Mouse (Mus musculus): ENCODE measurements around the gene Wee2.

Wee2 gene

DNA sequence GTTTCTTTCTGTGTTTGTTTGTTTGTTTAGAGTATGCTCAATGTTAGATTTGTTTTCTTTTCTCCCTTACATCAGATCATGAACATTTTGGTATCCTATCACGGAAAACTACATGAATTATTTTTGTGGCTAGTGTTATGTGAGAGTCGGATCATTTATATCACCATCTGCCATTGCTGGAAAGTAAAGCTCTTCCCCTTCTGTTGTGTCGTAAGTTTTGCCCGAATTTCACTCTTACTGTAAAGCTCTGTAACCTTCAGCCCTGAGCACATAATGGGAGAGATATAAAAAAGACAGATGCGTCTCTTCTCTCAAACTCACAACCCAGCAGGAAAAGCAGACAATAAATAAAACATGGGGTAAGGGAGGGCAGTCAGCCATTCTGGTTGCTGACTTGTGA, at the start of gene Wee2:
Gene Wee2 (plus strand): TSS at position 153 of the 400 bp plus-strand sequence.
- DNase-seq (ENCODE audit: low spot score in 2 of 2): no peak

DNA sequence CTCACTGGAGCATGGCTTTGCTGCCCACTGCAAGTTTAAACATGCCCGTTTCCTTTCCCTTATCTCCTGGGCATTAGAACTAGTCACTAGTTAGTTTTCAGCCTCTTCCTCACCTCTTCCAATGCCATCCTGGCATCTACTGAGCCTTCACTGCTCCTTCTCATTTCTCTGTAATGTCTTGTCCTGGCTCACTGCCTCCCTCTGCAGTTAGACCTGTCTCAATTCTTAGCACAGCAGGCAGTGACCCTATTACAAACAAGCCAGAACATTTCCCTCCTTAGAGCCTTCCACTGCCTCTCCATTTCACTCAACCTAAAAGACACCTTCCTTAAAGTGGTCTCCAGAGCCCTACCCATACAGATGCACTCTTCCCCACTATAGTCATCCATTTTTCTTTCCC, 47.9 kb upstream of the Wee2 start:
- DNase-seq (ENCODE audit: low spot score in 2 of 2): no peak

DNA sequence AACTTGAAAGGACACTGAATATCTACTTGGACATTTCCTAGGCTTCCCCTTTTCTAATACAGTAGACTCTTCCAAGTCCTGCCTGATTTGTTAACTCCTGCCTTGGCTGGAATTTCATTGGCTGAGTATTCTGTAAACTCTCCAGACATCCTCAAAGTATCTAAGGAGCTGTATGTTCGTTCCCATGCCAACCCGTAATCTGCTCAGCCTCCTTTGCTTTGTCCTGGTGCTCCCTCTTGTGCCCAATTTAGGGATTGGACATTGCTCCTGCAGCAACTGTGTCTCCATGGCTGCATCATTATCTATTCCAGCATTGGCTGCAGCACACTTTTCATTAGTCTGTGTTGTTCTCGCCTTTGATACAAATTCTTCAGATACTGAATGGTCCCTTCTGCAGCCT, 45.7 kb upstream of the Wee2 start:
- DNase-seq (ENCODE audit: low spot score in 2 of 2): no peak

DNA sequence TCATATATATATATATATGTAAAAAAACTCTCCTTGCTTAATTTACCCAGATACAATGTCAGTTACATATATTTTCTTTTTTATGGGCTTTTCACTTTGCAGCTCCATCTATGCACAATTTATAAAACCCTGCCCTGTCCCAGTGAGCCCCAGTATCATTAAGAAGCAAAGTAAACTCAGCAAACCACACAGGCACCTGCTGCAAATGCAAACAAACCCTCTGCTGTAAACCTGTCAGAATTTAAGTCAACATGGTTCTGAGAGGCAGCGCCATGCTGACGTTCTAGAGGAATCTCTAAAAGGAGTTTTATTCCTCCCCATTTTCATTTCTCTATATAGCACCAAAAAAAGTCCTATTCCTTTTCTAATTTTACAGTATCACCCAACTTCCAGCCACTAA, 36.9 kb upstream of the Wee2 start:
- DNase-seq (ENCODE audit: low spot score in 2 of 2): no peak

DNA sequence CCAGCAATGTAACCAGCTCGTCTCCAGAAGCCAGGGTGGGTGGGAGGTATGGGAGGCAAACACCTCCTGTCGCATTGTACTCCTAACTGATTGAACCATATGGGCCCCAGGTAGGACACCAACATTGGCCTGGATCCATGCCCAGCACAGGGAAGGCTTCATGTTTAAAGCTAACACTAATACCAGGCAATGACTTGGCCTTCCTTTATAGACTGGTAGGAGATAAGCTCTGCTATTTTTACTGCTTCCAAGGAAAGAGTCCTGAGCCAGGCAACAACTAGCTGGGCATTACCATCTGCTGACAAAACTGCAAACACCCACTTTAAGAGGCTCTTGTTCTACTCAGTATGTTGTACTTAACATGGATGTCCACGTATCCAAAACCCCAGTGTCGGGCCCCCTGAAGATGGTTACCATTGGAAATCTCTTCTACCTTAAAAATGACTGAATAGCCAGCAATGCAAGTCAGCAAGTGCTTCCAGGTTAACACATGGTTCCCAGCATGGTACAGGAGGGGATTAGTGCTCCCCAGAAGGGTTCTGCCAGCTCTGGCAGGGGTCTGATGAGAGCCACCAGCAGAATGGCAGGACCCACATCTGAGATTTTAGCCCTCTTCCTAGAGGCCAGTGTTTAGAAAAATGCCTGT, 35.1 kb upstream of the Wee2 start:
- DNase-seq (ENCODE audit: low spot score in 2 of 2): no peak

DNA sequence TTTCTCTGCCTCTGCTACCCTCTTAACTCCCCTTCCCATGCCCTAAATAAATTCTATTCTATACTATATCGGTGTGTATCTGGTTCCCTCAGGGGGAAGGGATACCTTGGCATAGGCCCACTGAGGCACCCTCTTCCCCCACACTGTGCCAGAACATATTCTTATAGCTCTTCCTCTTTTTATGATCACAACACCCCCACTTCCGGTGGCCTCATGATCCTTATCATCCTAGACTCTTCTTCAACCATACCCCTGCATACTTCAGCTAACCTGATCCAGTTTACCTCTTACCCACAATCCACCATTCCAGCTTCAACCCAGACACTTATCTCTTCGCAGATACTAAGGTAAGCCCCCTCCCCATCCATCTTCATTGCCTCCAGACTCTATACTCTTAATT, 27.8 kb upstream of the Wee2 start:
- no peak for DNase-seq (ENCODE audit: low spot score in 2 of 2)

DNA sequence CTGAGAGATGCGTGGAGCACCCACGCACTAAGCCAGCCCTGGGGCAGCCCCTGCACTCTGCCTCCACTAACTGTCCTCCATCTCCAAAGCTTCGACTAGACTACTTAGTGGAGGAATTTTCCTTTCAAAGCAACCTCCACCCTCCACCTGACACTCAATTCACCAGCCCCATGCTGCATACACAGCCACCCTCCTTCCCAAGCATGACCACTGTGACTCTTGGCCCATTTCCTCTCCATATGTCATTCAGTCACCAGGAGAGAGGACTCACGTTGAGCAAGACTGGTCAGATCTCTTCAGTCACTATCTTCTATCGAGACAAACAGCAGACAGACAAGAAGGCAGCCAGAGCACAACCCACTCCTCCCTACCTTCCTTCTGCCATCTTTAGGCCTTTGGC, 25.8 kb upstream of the Wee2 start:
- DNase-seq (ENCODE audit: low spot score in 2 of 2): no peak

DNA sequence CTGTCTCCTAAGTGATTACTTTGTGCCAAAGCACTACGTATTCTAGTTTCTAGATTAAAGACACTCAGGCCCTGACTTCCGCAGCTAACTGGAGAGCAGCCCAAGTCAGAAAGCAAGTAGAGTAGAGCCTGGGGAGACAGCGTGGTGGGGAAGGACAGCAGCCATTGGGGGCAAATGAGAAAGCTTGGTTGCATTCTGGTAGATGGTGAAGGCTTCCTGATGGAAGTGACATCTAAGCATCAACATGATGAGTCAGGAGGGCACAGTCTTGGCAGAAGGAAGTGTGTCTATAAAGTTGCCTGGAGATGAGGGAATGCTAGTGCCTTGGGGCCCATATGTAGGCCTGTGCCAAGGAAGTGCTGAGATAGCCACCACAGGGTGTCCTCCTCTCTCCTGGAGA, 25.3 kb upstream of the Wee2 start:
- no peak for DNase-seq (ENCODE audit: low spot score in 2 of 2)

DNA sequence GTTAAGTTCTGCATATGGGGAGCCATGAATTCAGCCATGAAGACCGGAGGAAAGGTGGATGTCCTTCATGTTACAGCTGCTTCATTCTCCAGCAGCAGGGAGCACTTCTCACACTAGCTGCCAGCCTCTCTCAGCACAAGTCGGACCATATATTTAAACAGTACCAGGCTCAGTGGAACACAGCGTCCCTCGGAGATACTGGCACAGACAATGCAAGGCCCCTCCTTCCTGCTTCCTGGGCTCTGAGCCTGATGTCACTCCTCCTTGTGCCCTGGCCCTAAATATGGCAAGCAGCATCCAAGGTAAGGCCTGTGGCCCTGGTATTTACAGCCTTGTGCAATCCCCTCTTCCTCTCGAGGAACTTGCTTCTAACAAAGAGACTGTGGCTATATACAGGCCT, 23.1 kb upstream of the Wee2 start:
- no peak for DNase-seq (ENCODE audit: low spot score in 2 of 2)

DNA sequence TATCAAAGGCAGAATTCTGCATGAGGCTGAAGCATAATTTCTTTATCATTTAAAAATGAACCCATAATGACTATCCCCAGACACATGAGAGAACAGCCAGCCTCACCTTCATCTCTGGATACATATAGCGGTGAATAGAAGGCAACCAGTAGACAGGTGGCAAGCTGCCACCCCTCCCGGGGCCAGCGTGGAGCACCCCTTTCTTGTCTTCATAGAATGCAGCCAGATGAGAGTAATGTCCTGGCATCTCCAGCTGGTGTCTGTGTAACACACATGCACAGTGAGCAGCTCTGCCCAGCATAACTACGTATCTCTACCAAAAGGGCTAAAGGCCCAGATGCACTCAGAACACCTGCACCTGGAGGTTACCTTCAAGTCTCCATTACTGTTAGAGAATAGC, 20.5 kb upstream of the Wee2 start:
- no peak for DNase-seq (ENCODE audit: low spot score in 2 of 2)

DNA sequence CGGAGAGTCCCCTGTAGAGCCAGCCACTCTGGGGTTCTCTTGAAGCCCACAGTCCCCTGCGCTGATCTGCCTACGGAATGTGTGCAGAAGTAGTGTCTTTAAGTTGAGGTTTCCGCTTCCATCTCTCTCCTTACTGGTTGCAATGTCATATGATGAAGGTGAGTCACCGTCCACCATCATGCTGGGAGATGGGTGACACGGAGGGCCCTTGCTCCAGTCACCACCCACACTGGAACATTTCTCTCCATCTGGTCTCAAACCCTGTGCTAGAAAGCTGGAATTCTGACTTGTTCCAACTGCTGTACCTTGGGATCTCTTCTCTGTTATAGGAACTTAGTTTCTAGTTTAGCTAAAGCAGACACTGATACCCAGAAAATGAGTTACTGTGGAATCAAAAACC, 17.8 kb upstream of the Wee2 start:
- DNase-seq (ENCODE audit: low spot score in 2 of 2): no peak

DNA sequence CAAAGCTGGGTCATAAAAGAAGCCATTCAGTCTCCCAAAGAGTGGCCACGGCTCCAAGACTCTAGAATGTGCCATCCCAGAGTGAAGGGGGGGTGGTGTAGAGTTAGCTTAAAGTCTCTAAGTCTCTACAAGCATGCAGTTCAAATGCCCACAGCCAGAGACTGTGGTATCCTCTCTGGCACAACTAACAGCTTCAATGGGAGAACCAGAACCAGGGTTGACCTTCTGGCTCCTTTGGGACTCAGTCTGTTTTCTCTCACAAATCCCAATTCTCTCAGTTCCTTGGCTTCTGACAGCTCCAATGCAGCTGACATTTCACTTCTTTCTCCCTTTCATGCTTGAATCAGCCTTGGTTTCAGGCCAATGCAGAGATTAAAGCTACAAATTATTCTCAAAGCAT, 15.9 kb upstream of the Wee2 start:
- no peak for DNase-seq (ENCODE audit: low spot score in 2 of 2)

DNA sequence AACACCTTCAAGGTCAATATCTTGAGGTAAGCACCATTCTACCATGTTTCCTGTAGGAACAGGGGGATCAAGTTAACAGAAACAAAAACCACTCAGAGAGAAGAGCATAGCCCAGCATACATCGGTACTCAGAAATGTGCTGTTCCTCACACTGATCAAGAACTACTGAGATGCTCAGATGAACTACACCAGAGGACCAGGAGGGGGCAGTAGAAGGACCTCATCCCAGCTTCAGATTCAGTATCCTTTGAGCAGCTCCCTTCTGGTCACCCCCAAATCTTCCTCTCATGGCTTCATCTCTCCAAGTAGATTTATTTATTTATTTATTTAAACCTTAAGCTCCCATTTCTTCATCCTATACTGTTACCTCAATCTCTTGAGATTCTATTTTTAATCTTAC, 15.1 kb upstream of the Wee2 start:
- peak; percentile 28 to 46 for DNase-seq (ENCODE audit: low spot score in 2 of 2)

DNA sequence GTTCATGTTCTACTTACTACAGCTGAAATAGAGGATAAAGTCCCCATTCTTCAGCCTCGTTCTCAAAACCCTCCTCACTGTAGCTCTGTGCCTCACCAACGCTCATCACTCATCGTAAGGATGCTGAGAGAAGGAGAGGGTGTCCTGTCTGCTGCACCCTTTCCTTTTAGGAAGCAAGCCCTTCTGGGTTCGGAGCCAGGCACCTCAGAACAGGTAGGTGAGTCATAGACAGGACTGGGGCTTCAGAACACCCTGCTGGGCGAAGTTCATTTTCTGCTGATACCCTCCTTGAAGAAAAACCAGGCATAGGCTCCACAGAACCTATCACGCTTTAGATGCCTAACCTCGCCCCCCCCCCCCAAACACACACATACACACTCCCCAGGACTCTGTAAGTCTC, 11.4 kb upstream of the Wee2 start:
- no peak for DNase-seq (ENCODE audit: low spot score in 2 of 2)

DNA sequence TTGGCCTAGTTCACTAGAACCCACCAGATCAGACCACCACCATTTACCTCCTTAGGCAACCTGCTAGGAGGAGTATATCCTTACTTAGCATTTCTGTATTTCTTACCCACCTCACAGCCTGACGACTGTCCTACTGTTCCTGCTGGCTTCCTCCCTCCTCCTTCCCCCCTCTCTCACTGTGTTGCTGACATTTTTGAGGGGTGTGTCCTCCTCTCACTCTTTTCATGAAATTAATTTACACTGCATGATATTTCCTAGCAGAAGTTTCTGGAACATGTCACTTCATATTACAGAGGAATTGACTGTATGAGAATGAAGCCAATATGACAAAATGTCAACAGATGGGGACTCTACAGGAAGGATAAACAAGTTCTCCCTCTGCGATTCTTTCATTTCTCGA, 10.2 kb upstream of the Wee2 start:
- DNase-seq (ENCODE audit: low spot score in 2 of 2): no peak

DNA sequence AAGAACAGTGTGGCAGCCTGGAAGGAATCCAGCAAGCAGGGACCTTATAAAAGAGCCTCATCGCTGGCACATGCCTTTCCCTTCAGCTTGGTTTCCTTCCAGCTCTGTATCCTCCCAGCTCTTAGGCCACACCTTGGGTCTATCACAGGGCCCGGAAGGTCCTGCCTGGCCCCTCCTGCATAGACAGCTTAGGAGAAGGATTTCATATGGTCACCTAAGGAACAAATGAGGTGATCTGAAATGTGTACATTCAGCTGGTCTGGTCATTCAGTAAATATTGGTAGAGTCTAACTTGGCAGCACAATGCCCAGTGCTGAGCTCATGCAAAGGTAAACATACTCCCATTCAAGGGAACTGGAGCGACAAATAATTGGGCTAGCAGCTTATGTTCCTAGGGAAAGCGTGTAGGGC, 9.4 kb upstream of the Wee2 start:
- DNase-seq (ENCODE audit: low spot score in 2 of 2): no peak

DNA sequence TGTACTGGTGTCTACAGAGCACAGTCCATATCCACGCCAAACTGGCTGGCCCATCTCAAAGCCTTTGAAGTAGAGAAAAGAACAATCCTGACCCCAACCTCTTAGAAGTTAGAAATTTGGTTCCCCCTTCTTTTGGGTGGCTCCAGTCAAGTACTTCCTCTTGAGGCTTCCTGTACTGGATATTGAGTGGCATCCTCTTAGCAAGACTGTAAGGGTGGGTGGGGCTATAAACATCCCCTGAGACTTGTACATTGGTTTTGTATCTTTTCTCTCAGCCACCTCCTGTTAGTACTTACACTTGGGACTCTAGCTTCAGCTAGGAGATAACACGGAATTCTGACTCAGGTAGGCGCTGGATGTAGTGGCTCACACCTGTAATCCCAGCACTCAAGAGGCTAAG, 8.6 kb upstream of the Wee2 start:
- DNase-seq (ENCODE audit: low spot score in 2 of 2): peak; percentile 71 to 74

DNA sequence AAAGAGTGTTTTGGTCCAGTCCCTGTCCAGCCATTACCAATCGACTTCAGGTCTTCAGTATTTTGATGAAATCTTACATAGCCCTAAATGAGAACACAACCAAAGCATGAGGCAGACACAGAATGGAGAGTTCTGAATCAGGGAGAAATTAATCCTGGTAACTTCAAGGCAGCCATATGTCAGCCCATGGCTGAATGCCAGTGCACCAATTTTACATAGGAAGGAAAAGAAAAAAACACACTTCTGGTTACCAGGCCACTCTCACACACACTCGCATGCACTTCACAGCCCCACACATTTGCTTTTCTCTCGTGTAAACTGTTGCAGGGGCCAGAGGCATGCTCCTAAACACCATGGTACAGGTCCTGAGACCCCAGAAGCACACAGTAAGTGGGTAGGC, 8.0 kb upstream of the Wee2 start:
- DNase-seq (ENCODE audit: low spot score in 2 of 2): no peak

DNA sequence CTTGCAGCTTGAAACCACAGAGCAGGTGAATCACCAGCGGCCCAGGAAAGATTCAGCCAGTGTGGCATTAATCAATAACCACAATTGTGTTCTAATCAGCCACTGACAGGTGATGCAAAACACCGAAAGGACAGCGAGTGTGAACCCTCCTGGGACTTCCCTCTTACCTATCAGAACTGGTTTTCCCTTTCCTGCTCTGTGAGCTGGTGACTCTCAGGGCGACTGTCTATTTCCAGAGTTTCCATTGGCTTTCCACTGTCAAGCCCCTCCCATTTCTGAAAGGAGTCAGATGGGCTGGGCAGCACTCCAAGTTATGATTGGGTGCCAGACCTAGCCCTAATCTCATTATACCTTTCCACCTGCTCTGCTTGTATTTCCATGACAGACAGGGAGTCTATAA, 7.5 kb upstream of the Wee2 start:
- DNase-seq (ENCODE audit: low spot score in 2 of 2): no peak

DNA sequence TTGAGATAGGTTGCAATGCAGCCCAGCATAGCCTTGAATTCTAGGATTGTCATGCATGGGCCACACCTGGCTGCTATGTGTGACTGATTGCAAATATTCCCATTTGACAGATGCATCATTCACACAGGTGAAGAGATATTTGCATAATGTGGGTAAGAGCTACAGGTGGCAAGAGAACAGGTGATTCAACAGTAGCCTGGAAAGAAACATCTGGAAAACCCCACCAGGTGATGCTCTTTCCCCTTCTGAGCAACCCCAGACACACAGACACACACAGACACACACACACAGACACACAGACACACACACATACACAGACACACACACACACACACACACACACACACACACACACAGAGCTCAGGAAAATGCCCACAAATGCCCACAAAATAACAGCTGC, 7.1 kb upstream of the Wee2 start:
- no peak for DNase-seq (ENCODE audit: low spot score in 2 of 2)

DNA sequence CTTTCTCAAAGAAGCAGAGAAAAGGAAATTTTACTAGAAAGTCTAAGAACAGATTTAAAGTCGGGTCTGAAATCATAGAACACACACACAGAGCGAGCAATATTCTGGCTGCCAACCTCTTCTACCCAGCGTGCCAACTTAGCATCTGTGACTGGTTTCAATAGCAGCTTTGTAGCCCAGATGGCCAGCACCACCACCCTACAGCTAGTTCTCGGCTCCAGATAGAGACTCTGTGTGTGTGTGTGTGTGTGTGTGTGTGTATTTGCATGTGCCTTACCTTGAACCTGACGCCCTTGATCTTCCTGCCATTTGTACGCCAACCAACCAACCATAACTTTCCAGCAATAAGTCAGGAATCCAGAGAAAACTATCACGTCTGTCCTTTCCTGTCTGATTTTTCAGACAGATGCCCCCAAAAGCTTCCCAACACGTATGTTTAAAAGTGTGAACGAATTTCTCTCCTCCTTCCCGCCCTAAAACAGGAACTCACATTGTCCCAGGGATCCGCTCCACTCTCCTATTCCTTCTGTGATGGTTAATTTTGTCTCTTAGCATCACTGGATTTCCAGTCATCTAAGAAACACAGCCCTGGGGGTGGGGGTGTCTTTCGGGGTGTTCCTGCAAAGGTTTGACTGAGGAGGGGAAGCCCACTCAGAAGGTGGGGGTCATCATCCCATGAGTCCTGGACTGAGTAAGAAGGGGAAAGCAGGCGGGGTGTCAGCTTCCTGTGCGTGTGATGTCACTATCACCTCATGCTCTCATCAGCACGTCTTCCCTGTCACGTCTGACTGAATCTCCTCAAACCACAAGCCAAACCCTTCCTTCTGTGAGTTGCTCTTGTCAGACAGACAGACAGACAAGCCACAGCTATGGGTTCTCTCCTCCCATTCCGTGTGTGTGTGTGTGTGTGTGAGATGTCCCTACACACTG, 6.3 kb upstream of the Wee2 start:
- DNase-seq (ENCODE audit: low spot score in 2 of 2): peak; percentile 17 to 29

DNA sequence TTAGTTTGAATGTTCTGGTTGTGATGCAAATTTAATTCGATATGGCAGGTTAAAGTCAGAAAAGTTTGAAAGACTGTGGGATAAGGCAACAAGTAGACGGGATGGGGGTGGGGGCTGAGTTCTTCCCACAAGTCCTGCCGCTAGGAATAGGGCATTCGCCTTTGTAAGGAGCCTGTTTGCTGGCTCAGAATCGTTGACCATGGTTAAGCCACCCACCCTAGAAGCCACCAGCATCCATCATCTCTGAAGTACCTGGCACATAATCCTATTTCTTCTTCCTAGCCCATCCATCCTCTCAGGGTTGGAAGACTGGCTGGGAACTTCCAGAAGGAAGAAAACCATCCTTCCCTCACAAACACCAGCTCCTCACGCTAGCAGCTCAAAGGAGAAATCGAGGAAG, 4.2 kb upstream of the Wee2 start:
- no peak for DNase-seq (ENCODE audit: low spot score in 2 of 2)
